Mouse (Mus musculus) MEL (cell line): Measurements from ENCODE around the gene Agl. TPM values are rescaled to one million over a fixed set of nuclear protein-coding genes. Genes with fewer than 3 reads are reported as not detected.
A peak's percentile ranks its signal among the peaks of the same experiment; 100 is the strongest.

ENCODE experiments used
- DNase-seq: peaks from one replicate; pipeline ENCODE4 v3.0.0; 2011; ENCODE audit warnings: low read depth, low spot score
- H3K27ac ChIP-seq: 2 replicates; pipeline ENCODE4 v1.5.1; 2012; ENCODE audit warnings: low read depth, mild to moderate bottlenecking, control low read depth, low read length, moderate library complexity; ENCODE audit not compliant: control insufficient read depth
- H3K27me3 ChIP-seq, 2 experiments: fragments of 150-350 bp in 1 of 2; sonication (generic) in 1 of 2; 2 replicates each; pipeline ENCODE4 v1.6.1; 2012; ENCODE audit warnings: low read length in 2 of 2, mild to moderate bottlenecking in 2 of 2, improper control_type of control experiment in 1 of 2, moderate library complexity in 1 of 2; ENCODE audit not compliant: insufficient read depth in 2 of 2, control insufficient read depth in 1 of 2
- H3K36me3 ChIP-seq, 2 experiments: 2 replicates each; pipeline ENCODE4 v1.6.1; 2012 to 2014; ENCODE audit warnings: low read length in 2 of 2, improper control_type of control experiment in 1 of 2, inconsistent platforms in 1 of 2, mild to moderate bottlenecking in 1 of 2; ENCODE audit not compliant: insufficient read depth in 2 of 2, control insufficient read depth in 1 of 2
- H3K4me1 ChIP-seq, 2 experiments: fragments of 150-350 bp in 1 of 2; sonication (generic) in 1 of 2; 2 replicates each; pipeline ENCODE4 v1.6.1; 2012; ENCODE audit warnings: low read length in 2 of 2, improper control_type of control experiment in 1 of 2, mild to moderate bottlenecking in 1 of 2; ENCODE audit not compliant: insufficient read depth in 2 of 2, control insufficient read depth in 1 of 2
- H3K4me3 ChIP-seq, 2 experiments: fragments of 150-350 bp in 1 of 2; sonication (generic) in 1 of 2; 2 replicates each; pipeline ENCODE4 v1.5.1; 2012; ENCODE audit warnings: low read depth in 2 of 2, low read length in 2 of 2, mild to moderate bottlenecking in 2 of 2, moderate library complexity in 2 of 2, control low read depth in 1 of 2, improper control_type of control experiment in 1 of 2; ENCODE audit not compliant: control insufficient read depth in 1 of 2, insufficient read depth in 1 of 2
- H3K79me2 ChIP-seq: 2 replicates; pipeline ENCODE4 v1.6.1; 2012; ENCODE audit warnings: mild to moderate bottlenecking, low read length, moderate library complexity; ENCODE audit not compliant: control insufficient read depth, poor library complexity, insufficient read depth
- H3K9ac ChIP-seq: 2 replicates; pipeline ENCODE4 v1.6.1; 2012; ENCODE audit warnings: low read depth, mild to moderate bottlenecking, control low read depth, low read length, moderate library complexity; ENCODE audit not compliant: control insufficient read depth, poor library complexity, severe bottlenecking
- H3K9me3 ChIP-seq: fragments of 150-350 bp; sonication (generic); replicated peaks from 2 replicates; pipeline ENCODE4 v1.6.1; 2012; ENCODE audit warnings: mild to moderate bottlenecking, low read length, improper control_type of control experiment, moderate library complexity; ENCODE audit not compliant: insufficient read depth
- BHLHE40 ChIP-seq: IDR thresholded peaks from 2 replicates; pipeline ENCODE4 v1.6.1; 2012; ENCODE audit warnings: low read depth, mild to moderate bottlenecking, inconsistent platforms, low read length, improper control_type of control experiment, borderline replicate concordance
- CTCF ChIP-seq, 3 experiments: IDR thresholded peaks in 2 of 3; conservative IDR thresholded peaks in 1 of 3; 2 replicates each; pipeline ENCODE4 v1.5.1; 2011 to 2012; ENCODE audit warnings: low read length in 3 of 3, low read depth in 2 of 3, mild to moderate bottlenecking in 2 of 3, improper control_type of control experiment in 1 of 3, inconsistent platforms in 1 of 3, mixed read lengths in 1 of 3, moderate library complexity in 1 of 3; ENCODE audit not compliant: control insufficient read depth in 1 of 3, insufficient read depth in 1 of 3, poor library complexity in 1 of 3, severe bottlenecking in 1 of 3
- E2F4 ChIP-seq: IDR thresholded peaks from 2 replicates; pipeline ENCODE4 v1.6.1; 2011; ENCODE audit warnings: low read depth, low read length, improper control_type of control experiment, borderline replicate concordance
- HCFC1 ChIP-seq: IDR thresholded peaks from 2 replicates; pipeline ENCODE4 v1.6.1; 2012; ENCODE audit warnings: low read depth, mild to moderate bottlenecking, inconsistent platforms, low read length, improper control_type of control experiment, moderate library complexity
- KAT2A ChIP-seq: conservative IDR thresholded peaks from 2 replicates; pipeline ENCODE4 v1.6.1; 2012; ENCODE audit warnings: low read depth, low read length, improper control_type of control experiment, inconsistent platforms
- MAFK ChIP-seq: IDR thresholded peaks from 2 replicates; pipeline ENCODE4 v1.6.1; 2011; ENCODE audit warnings: low read depth, mild to moderate bottlenecking, low read length, improper control_type of control experiment, borderline replicate concordance
- MAX ChIP-seq: IDR thresholded peaks from 2 replicates; pipeline ENCODE4 v1.6.1; 2011; ENCODE audit warnings: low read length, improper control_type of control experiment
- MAZ ChIP-seq: IDR thresholded peaks from 2 replicates; pipeline ENCODE4 v1.6.1; 2012; ENCODE audit warnings: low read depth, mild to moderate bottlenecking, inconsistent platforms, low read length, improper control_type of control experiment
- MYC ChIP-seq: IDR thresholded peaks from 2 replicates; pipeline ENCODE4 v1.6.1; 2011; ENCODE audit warnings: low read depth, mild to moderate bottlenecking, low read length, improper control_type of control experiment, moderate library complexity
- NRF1 ChIP-seq: IDR thresholded peaks from 2 replicates; pipeline ENCODE4 v1.6.1; 2014; ENCODE audit warnings: low read depth, mild to moderate bottlenecking, inconsistent platforms, low read length, improper control_type of control experiment, moderate library complexity; ENCODE audit not compliant: poor library complexity, insufficient read depth, severe bottlenecking
- POLR2AphosphoS2 ChIP-seq: IDR thresholded peaks from 2 replicates; pipeline ENCODE4 v1.6.1; 2011; ENCODE audit warnings: low read length, improper control_type of control experiment
- RAD21 ChIP-seq: IDR thresholded peaks from 2 replicates; pipeline ENCODE4 v1.6.1; 2011; ENCODE audit warnings: mild to moderate bottlenecking, low read depth, low read length, improper control_type of control experiment
- SIN3A ChIP-seq: IDR thresholded peaks from 2 replicates; pipeline ENCODE4 v1.6.1; 2012; ENCODE audit warnings: low read length, improper control_type of control experiment, inconsistent platforms
- SMC3 ChIP-seq: IDR thresholded peaks from 2 replicates; pipeline ENCODE4 v1.6.1; 2011; ENCODE audit warnings: low read depth, low read length, improper control_type of control experiment
- TBP ChIP-seq: IDR thresholded peaks from 2 replicates; pipeline ENCODE4 v1.8.0; 2011; ENCODE audit warnings: low read depth, low read length, improper control_type of control experiment
- TCF12 ChIP-seq: IDR thresholded peaks from 2 replicates; pipeline ENCODE4 v1.6.1; 2014; ENCODE audit warnings: low read depth, mild to moderate bottlenecking, inconsistent platforms, low read length, improper control_type of control experiment, moderate library complexity
- UBTF ChIP-seq: IDR thresholded peaks from 2 replicates; pipeline ENCODE4 v1.6.1; 2012; ENCODE audit warnings: low read depth, mild to moderate bottlenecking, inconsistent platforms, low read length, improper control_type of control experiment, moderate library complexity, borderline replicate concordance; ENCODE audit not compliant: insufficient read depth
- USF1 ChIP-seq: IDR thresholded peaks from 2 replicates; pipeline ENCODE4 v1.6.1; 2014; ENCODE audit warnings: low read depth, mild to moderate bottlenecking, inconsistent platforms, low read length, improper control_type of control experiment, moderate library complexity
- ZC3H11A ChIP-seq: IDR thresholded peaks from 2 replicates; pipeline ENCODE4 v1.6.1; 2012; ENCODE audit warnings: low read depth, mild to moderate bottlenecking, inconsistent platforms, low read length, improper control_type of control experiment
- ZMIZ1 ChIP-seq: IDR thresholded peaks from 2 replicates; pipeline ENCODE4 v1.6.1; 2012; ENCODE audit warnings: low read depth, mild to moderate bottlenecking, inconsistent platforms, low read length, improper control_type of control experiment, moderate library complexity
- ZNF384 ChIP-seq: IDR thresholded peaks from 2 replicates; pipeline ENCODE4 v1.6.1; 2012; ENCODE audit warnings: low read depth, mild to moderate bottlenecking, inconsistent platforms, low read length, improper control_type of control experiment
- polyA plus RNA-seq, 2 experiments: library from polyadenylated mRNA; stranded (reverse) in 1 of 2; unstranded in 1 of 2; fragments of >175 nt in 1 of 2; fragments of >200 nt in 1 of 2; gene quantifications; 2 replicates each; pipeline versions ENCODE4 v1.2.1 to v1.2.4; 2012; ENCODE audit warnings: low replicate concordance in 2 of 2, low read depth in 1 of 2; ENCODE audit not compliant: insufficient read length in 2 of 2, insufficient read depth in 1 of 2, missing spikeins in 1 of 2
- total RNA-seq: library from RNA; depleted of rRNA; stranded (reverse); fragments of 300-350 nt; gene quantifications from 2 replicates; pipeline ENCODE4 v1.2.3, GENCODE M21; 2012

Agl gene
- total and polyA plus RNA-seq, 3 experiments, result 4.6 to 21.1 (median 11.9) TPM

DNA sequence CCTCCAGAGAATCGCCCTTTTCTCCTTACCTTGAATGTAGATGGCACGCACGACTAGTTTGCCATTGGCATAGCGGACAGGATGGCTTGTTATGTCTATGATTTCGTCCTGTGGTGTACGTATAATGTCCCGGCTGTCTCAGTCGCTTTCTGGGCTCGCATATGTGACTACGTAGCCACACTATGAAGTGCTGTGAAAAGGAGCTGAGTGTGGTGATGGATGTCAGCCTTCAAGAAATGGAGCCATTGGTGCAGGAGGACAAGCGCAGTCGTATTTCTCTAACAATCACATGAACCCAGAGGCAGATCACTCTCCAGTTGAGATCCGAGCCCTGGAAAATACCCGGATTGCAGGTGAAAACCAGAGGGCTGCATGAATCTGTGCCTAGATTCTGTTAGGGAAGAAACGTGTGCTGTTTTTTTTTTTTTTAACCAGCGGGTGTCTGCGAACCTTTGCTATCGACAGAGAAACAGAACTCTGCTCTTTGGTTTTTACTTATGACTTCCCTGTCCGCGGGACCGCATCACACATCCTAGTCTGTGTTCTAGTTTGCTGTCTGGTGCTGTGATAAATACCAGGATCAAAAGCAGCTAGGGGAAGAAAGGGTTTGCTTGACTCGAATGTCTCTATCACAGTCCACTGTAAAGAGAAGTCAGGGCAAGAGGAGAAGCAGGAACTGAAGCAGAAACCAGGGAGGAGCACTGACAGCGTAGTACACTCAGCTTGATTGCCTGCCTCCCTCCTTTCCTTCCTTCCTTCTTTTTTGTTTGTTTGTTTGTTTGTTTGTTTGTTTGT, 28.9 kb upstream of the Agl start:
- Histone ChIP-seq H3K9ac (peak overlapping the region; percentile 25), H3K27me3 (no peaks in the 10 kb centered on the region), H3K4me3 (peak overlapping the region; percentile 63 to 64), H3K79me2 (no peaks in the 10 kb centered on the region), H3K36me3 (peaks cover 0 to 2% of the 10 kb centered on the region in 2 experiments; a peak in 1 of 4 replicates), H3K27ac (peak overlapping the region; percentile 2; the same call in 1 of the 2 replicates), H3K4me1 (no peaks in the 10 kb centered on the region; a peak in 1 of 4 replicates), H3K9me3 (no peaks in the 10 kb centered on the region)
- TF ChIP-seq ZMIZ1 (no peak), MAFK (no peak), ZNF384 (peak; percentile 89), MAX (no peak)
- peak; percentile 81 for DNase-seq

DNA sequence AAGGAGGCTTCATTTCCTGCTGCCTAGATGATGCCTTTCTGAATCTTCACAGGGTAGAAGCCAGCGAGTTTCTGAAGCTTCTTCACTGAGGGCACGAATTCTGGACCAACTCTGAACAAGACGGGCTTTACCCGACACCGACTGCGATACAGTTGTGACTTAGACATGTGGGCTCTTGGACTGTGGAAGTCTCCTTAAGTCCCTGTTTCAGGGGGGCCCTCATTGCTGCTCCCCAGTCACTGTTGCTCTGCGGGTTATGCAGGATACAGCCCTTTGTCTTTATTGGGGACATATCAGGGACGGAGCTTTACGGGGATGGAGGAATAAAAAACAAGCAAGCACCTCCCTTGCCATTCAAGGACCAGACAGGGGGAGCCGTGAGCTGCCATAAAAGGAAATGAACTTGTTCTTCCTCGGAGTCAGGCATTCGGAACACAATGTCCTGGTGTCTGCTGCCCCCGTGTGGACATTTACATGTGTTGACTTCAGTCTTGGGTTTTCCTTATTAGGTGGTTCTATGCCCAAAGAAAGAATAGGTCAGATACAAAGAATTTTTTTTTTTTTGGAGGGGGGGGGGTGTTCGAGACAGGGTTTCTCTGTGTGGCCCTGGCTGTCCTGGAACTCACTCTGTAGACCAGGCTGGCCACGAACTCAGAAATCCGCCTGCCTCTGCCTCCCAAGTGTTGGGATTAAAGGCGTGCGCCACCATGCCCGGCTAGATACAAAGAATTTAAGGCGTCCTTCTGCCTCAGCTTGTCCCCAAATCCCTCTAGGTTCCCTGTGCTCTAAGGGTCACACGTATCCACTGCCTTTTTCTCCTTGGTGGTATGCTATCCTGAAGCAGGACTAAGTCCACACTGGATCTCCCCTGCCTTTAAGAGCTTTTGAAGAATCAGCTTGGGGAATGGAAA, 28.1 kb upstream of the Agl start:
- H3K9me3 ChIP-seq, result no peaks in the 10 kb centered on the region
- no peak overlapping the region for H3K27ac ChIP-seq
- H3K36me3 ChIP-seq, result peaks cover 0 to 2% of the 10 kb centered on the region in 2 experiments; a peak in 1 of 4 replicates
- TF ChIP-seq TCF12, result no peak
- TF ChIP-seq MAX, result 0 out of 2 replicates have a peak, but pooled peaks have one; percentile 28
- peak; percentile 62; the same call in 1 of the 2 replicates for TF ChIP-seq TBP
- 0 out of 2 replicates have a peak, but pooled peaks have one; percentile 46 for TF ChIP-seq MAZ
- no peak for TF ChIP-seq NRF1
- TF ChIP-seq E2F4, result no peak
- TF ChIP-seq RAD21, result peak; percentile 92
- no peak for TF ChIP-seq KAT2A
- TF ChIP-seq UBTF, result no peak
- TF ChIP-seq SIN3A, result peak; percentile 75
- no peak for TF ChIP-seq POLR2AphosphoS2
- TF ChIP-seq ZNF384, result peak; percentile 69
- no peak for TF ChIP-seq USF1
- TF ChIP-seq BHLHE40, result no peak
- TF ChIP-seq CTCF (IDR thresholded peaks at IDR 0.05 in 2 of 3, conservative IDR thresholded peaks at IDR 0.05 in 1 of 3; ENCODE audit: control insufficient read depth in 1 of 3, insufficient read depth in 1 of 3, low read depth in 2 of 3, low read length in 3 of 3, poor library complexity in 1 of 3, severe bottlenecking in 1 of 3), result peak; percentile 56 to 93 (median 83)
- peak; percentile 82; the same call in 1 of the 2 replicates for TF ChIP-seq MYC
- 0 out of 2 replicates have a peak, but pooled peaks have one; percentile 37 for TF ChIP-seq HCFC1
- TF ChIP-seq ZC3H11A, result peak; percentile 86
- peak; percentile 86 for TF ChIP-seq SMC3
- H3K79me2 ChIP-seq, result no peaks in the 10 kb centered on the region
- H3K9ac ChIP-seq, result peak overlapping the region; percentile 51
- peak; percentile 96 for DNase-seq
- H3K4me1 ChIP-seq, result no peaks in the 10 kb centered on the region; a peak in 1 of 4 replicates
- H3K4me3 ChIP-seq, result peak overlapping the region; percentile 63 to 64
- H3K27me3 ChIP-seq, result no peaks in the 10 kb centered on the region
